In the genomic region with DNA sequence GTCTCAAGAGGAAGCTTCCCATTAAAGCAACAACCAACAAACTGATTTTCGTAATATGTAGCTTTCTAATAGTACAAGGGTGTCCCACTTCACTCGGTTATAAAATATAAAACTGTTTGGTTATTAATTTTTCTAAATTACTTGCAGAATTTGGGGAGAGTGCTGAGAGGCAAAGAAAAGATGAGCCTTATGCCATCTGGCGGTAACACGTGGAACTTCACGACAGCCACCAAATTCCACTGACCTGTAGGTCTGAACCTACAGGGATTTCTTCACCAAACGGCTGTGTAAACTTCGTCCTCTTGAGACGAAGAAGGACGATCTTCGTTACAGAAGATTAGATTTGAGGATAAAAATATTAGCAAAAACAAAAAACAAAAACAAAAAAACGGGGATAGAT, we compare ENCODE assay signal across 7 mouse cellular contexts.
DNase-seq lines count a peak whose midpoint lies in the region; ATAC-seq and TF ChIP-seq lines count a peak whose summit lies in the region.

No protein-coding gene starts in this region.

- H3K4me3 ChIP-seq in C2C12 (ENCODE audit: insufficient read depth, poor library complexity, severe bottlenecking) (no peak overlapping the region), G1E (ENCODE audit: low read depth, low read length) (peak overlapping the region; percentile 65; the same call in 1 of the 2 replicates)
- H3K4me3 ChIP-seq in embryonic facial prominence, embryonic 13.5 days = peak overlapping the region; percentile 28

- WGBS in embryonic facial prominence, embryonic 13.5 days = under 1% methylated on average over 11 of the region's 11 CpGs

- H3K27me3 ChIP-seq in C2C12 (ENCODE audit: control insufficient read depth, insufficient read depth, insufficient read length) (no peaks in the 10 kb centered on the region), G1E (ENCODE audit: insufficient read depth, low read length) (peaks cover 4% of the 10 kb centered on the region)
- H3K27me3 ChIP-seq in embryonic facial prominence, embryonic 13.5 days = peaks cover 17% of the 10 kb centered on the region

- intact Hi-C loops in heart, postnatal 10 days (cut with DNase I) = loop anchor here (1.0 to 5.0 kb wide), 2 partner anchors 362 to 992 kb away; a partner anchor contains a TSS

- H3K9me3 ChIP-seq in G1E (replicated peaks) = no peaks in the 10 kb centered on the region
- H3K9me3 ChIP-seq in embryonic facial prominence, embryonic 13.5 days = no peaks in the 10 kb centered on the region

- peaks cover 49% of the 10 kb centered on the region for H3K4me1 ChIP-seq in G1E (ENCODE audit: insufficient read depth, low read depth, low read length)
- H3K4me1 ChIP-seq in embryonic facial prominence, embryonic 13.5 days = peaks cover 55% of the 10 kb centered on the region

- H3K27ac ChIP-seq in embryonic facial prominence, embryonic 13.5 days = peak overlapping the region; percentile 98

- H3K36me3 ChIP-seq in C2C12 (ENCODE audit: control insufficient read depth, insufficient read depth) = no peaks in the 10 kb centered on the region
- no peaks in the 10 kb centered on the region for H3K36me3 ChIP-seq in G1E (replicated peaks)
- H3K36me3 ChIP-seq in embryonic facial prominence, embryonic 13.5 days = no peaks in the 10 kb centered on the region

- DNase-seq in G1E (ENCODE audit: low spot score) = peak; percentile 48
- peak; percentile 81 to 84 for DNase-seq in heart, postnatal 10 days
- peak; percentile 82 to 87 for DNase-seq in kidney, postnatal 4 days
- peak; percentile 88 for DNase-seq in mesoderm, embryonic 11.5 days (ENCODE audit: low read depth, low spot score)
- DNase-seq in testis, postnatal 14 days (ENCODE audit: low spot score) = peak; percentile 53

- H3ac ChIP-seq in C2C12 (ENCODE audit: control insufficient read depth, insufficient read length, low read depth) = no peak overlapping the region

- H3K79me3 ChIP-seq in C2C12 (ENCODE audit: low read depth) = no peaks in the 10 kb centered on the region

- no peak for TF ChIP-seq CTCF in C2C12 (IDR thresholded peaks at IDR 0.05; ENCODE audit: control insufficient read depth, insufficient read depth, insufficient read length)
- TF ChIP-seq CTCF in G1E (IDR thresholded peaks at IDR 0.05; ENCODE audit: low read depth, low read length) = peak; percentile 44; the same call in 1 of the 2 replicates

- ATAC-seq in G1E (ENCODE audit: extremely low read depth, insufficient number of reproducible peaks, low FRiP score, poor library complexity, severe bottlenecking) = no peak; the same call in 1 of the 2 replicates
- ATAC-seq in embryonic facial prominence, embryonic 13.5 days (ENCODE audit: insufficient number of reproducible peaks, insufficient read depth, low FRiP score, low TSS enrichment, low read depth) = no peak

- H3K79me2 ChIP-seq in C2C12 (ENCODE audit: control insufficient read depth, insufficient read depth) = no peaks in the 10 kb centered on the region

- H3K9ac ChIP-seq in embryonic facial prominence, embryonic 13.5 days = no peak overlapping the region

- peak overlapping the region; percentile 57 for H3K4me2 ChIP-seq in embryonic facial prominence, embryonic 13.5 days

TF ChIP-seq in C2C12, 6 proteins besides CTCF, POLR2A, EP300 and RAD21:
- TF ChIP-seq MYOD1 (IDR thresholded peaks at IDR 0.05; ENCODE audit: control insufficient read depth, insufficient read length, low read depth) = no peak
- TF ChIP-seq MAX (IDR thresholded peaks at IDR 0.05) = peak; percentile 54
TF ChIP-seq in C2C12: peak in this region for 1.
